Mouse (Mus musculus): ENCODE results near the gene Plod2. TPM values are rescaled to one million over a fixed set of nuclear protein-coding genes. Genes with fewer than 3 reads are reported as not detected.
A peak's percentile ranks its signal among the peaks of the same experiment; 100 is the strongest.

The Plod2 gene
- total RNA-seq, 1 experiment from 2014 or later, result 5.3 TPM

DNA sequence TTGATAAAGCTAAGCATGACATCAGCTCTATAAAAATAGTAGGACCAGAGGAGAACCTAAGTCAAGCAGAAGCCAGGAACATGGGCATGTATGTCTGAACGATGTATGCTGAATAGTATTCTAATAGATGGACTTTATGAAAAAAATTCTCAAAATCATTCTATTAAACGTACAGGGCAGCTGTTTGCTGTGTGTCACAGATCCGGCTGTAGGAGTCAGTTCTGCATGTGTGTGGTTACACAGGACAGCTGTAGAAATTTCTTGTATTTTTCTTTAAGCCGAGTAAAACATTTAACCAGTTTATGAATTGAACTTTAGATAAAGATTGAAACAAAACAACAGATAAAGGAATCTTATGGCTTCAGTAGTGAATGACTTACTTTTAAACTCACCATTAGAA lies 53.3 kb downstream of the Plod2 start:
- no peak for ATAC-seq (replicated peaks; ENCODE audit: low read depth, poor library complexity, severe bottlenecking)

DNA sequence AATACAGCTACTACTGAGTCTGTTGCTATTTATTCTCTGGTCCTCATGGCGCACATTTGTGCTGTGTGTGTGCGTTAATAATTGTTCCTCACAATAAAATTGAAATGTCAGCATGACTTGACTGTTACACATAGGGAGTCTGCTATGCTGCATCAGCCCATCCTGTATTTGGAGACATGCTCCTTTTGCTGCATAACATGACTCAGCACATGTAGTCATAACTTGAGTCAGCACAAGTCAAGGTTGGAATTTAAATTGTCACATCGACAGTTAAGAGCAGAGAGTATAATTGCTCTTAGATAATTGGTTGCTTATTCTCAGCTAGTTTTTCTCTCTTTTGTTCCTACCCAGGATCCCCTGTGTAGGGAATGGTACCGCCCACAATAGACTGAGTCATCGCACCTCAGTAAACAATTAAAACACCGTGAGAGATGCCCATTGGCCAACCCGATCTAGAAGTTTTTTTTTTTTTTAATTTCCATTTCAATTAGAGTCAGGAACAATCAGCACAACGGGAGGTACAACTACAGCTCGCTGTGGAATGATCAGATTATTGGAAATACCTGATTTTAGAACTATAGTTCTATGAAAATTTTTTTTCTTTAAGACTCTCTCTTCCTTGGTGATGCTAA lies 55.0 kb downstream of the Plod2 start:
- 0 out of 2 replicates have a peak, but pooled peaks have one; percentile 15 for ATAC-seq (replicated peaks; ENCODE audit: low read depth, poor library complexity, severe bottlenecking)

DNA sequence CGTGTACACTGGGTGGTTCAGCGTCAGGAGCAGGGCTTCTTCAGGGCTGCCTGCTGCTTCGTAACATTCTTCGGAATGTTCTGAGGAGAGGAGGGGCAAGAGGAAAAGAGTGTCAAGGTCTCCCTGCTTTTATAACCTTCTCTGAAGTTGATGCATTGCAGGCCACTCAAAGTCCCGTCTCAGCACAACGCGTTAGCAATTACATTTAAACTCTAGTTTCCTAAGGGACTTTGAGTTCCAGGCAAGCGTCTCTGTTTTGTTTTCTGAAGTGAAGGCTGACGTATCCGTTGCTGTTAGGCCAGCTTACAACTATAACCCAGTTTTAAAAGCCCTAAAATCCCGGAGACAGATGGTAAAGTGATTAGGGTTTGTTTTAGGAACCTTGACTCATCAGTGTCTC lies 55.8 kb downstream of the Plod2 start:
- no peak for ATAC-seq (replicated peaks; ENCODE audit: low read depth, poor library complexity, severe bottlenecking)

DNA sequence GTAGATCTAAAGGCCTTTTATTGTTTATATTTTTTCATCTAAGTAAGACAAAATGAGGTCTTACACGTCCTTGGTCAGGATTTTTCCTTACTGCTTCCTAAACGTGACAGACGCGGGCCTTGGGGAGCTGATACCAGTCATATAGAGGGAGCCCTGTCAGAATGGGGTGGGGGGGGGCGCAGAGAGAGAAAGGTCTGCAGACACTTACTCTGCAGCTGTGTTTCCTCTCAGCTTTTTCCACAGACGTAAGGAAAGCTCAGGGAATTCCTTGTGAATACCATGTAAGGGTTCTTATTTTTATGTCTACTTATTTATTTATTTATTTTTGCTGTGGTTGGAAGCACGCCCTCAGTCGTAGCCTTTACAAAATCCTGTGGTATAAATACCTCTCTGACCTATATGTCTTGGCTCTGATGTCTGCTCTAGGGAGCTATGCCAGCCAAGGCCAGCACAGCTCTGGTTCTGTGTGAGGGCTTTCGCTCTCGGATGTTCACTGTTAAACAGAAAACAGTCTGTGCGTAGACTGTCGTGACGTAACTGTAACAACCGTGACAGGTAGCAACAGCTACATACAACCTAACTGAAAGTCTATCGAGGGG lies 58.0 kb downstream of the Plod2 start:
- ATAC-seq (replicated peaks; ENCODE audit: low read depth, poor library complexity, severe bottlenecking), result no peak

DNA sequence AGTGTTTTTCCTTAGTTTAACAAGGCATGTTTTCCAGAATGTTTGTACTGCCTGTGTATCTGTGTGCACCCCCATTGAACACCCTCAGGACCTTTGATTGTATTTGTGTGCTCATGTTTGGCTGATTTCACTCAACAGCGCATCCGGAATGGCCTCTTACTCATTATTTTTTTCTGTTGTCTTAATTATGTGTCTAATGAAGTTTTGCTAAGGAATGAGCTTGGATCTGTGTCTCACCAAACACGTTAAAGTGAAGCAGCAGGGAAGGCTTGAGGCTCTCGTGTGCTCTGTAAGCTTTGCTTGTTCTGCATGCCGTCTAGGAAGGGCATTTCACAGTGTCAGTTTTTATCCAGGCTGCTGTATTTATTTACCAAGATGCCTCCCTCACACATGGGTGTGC lies 59.5 kb downstream of the Plod2 start:
- ATAC-seq (replicated peaks; ENCODE audit: low read depth, poor library complexity, severe bottlenecking), result no peak

DNA sequence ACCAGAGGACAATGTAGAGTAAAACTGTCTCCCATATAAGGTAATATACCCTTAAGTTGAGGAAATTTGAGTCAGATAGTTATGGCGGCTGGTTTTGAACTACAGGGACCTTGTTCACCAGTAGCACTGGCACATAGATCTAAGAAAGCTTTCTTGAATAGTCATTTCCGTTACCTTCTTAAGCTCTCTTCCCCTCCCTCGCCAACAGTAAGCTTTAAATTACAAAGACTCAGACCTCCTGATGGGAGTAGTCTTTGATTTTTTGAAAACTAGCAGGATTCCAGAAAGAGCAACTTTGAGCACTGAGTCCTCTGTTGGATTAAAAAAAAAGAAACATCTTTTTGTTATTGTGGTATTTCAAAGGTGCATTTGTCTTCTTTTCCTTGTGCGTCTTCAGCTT lies 61.5 kb downstream of the Plod2 start:
- no peak for ATAC-seq (replicated peaks; ENCODE audit: low read depth, poor library complexity, severe bottlenecking)

DNA sequence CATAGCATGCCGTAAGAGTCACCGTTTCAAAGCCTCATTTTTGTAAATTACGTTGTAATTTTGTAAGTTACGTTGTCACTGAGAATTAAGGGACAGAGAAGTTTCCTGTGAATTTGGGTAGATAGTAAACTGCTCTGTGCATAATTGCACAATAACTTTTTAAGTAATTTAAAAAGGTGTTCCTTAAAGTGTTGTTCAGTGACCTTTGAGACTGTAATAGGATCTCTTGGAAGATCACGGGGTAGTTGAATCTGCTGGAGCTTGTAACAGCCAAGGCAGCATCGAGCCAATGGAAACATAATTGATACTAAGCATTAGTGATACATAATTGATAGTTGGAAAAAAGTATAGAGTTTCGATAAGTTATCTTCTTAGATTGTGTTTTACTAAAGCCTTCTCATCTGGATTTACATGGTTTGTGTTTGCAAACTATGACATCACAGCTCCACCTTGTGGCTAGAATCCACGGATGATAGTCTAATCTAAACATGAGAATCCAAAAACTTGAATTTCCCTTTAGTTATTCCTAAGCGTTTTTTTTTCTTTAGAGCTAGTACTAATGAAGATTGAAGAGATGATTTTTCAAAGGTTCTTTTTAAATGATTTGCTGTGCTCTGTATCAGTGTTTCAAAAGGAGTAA lies 68.7 kb downstream of the Plod2 start:
- peak; percentile 83 for ATAC-seq (replicated peaks; ENCODE audit: low read depth, poor library complexity, severe bottlenecking)

DNA sequence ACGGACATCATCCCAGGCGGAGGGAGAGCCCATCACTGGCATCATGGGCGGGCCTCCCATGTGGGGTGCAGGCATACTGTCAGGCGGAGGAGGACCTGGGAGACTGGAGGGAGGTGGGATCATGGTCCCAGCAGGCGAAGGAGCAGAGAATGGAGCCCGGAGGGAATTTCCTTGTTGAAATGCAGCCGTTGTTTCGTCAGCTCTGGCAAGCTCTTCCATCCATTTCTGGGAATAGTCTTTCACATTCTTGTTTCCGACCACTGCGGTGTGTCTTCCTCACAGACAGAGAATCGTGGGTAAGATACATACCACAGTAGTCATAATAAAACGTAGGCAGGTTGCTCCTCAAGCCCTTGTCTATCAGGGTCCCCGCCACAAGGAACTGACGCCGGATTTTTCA lies 70.6 kb downstream of the Plod2 start:
- ATAC-seq (replicated peaks; ENCODE audit: low read depth, poor library complexity, severe bottlenecking), result no peak

DNA sequence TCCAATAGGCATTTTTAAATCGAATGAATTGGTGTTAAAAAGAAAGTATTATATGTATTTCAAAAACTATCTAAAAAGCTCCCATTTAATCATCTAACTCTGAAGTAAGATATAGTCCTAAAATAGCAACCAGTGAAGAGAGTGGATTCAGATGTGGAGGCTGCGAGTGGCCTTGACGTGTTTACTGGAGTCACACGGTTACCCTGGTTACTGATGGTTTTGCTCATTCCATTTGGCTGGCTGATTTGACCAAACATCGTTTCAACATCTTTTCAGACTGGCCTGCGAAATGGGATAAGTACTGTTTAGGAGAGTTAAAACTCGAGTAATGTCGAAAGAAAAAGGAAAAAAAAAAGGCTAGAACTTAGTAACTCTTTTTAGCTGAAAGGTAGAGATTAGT lies 71.2 kb downstream of the Plod2 start:
- no peak for ATAC-seq (replicated peaks; ENCODE audit: low read depth, poor library complexity, severe bottlenecking)

DNA sequence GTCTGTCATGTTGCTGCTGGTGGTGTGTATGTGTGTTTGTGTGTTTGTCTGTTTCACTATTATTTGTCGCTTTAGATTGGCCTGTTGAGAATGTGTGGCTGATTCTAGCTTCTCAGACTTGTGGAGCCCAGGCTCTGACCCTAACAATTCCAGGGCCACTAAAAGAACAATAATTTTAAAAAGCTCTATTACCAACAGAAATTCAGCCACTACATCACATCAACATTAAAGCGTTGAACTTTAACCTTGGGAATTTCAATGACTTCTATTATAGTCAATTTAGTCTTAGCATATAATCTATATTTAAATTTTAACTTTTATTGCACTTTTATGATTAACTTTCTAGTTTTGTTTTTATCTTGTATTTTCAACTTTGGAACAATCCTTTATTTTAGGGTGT lies 74.4 kb downstream of the Plod2 start:
- no peak for ATAC-seq (replicated peaks; ENCODE audit: low read depth, poor library complexity, severe bottlenecking)

DNA sequence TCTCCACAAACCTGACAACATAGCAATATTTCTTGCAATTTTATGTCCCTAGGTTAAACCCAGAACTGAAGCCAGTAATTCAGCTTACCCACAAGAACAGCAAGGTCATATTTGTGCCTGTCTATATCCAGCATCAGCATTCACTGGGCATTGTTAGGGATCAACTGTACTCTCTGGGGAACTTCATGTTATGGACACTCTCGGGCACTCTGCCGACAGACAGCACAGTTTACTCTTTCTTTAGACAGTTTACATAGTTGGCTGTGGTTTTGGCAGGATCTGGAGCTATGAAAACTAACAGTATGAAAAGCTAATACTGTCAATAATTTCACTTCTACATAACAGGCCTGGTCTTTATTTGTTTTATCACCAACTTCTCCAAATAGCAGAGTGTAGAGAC lies 75.4 kb downstream of the Plod2 start:
- no peak for ATAC-seq (replicated peaks; ENCODE audit: low read depth, poor library complexity, severe bottlenecking)

DNA sequence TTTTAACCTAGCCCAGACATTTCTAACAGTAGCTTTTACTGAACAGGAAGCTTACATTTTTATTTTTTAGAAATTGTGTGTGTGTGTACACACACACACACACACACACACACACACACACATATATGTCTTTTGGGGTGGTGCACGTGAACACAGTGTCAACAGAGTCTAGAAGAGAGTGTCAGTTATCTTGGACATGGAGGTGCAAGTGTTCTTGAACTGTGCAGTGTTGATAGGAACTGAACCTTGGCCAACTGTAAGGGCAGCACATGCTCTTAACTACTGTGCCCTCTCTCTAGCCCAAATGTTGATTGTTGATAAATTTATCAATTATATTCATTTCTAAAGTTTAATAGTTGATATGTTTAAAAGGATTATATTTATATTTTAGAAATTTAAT lies 78.1 kb downstream of the Plod2 start:
- no peak for ATAC-seq (replicated peaks; ENCODE audit: low read depth, poor library complexity, severe bottlenecking)

DNA sequence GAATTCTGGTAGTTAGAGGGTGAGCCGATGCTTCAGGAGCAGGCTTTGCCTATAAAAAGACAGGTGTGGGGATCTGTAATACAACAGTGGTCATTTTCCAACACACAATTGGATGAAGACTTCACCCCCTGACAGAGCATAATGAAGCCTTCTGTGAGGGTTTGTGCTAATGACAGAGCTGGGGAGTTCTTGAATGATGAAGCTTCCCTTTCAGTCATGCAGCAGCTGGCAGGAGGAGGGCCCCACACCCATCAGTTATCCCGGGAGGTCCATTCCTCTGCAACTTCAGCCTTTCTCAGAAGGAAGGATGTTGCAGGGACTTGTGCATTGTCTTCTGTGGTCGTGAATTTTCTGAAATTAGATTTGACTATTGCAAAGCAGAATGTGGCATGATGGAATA lies 79.2 kb downstream of the Plod2 start:
- no peak for ATAC-seq (replicated peaks; ENCODE audit: low read depth, poor library complexity, severe bottlenecking)

DNA sequence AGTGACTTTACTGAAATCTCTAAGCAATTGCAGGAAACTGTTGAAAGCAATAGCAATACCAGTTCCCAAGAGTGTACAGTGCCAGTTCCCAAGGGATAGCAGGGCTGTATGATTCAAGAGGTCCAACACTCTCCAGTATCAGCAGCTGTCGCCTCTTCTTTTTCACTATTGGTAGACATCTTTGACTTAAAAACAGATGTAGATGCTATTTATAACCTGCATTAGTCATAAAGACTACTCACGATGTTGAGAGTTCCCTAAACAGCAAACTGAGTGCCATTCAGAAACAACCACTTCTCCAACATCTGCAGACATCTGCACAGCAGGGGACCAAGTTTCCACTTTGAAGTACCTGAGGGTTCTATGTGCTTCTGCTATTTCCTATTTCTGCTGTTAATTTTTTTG lies 79.9 kb downstream of the Plod2 start:
- no peak for ATAC-seq (replicated peaks; ENCODE audit: low read depth, poor library complexity, severe bottlenecking)

DNA sequence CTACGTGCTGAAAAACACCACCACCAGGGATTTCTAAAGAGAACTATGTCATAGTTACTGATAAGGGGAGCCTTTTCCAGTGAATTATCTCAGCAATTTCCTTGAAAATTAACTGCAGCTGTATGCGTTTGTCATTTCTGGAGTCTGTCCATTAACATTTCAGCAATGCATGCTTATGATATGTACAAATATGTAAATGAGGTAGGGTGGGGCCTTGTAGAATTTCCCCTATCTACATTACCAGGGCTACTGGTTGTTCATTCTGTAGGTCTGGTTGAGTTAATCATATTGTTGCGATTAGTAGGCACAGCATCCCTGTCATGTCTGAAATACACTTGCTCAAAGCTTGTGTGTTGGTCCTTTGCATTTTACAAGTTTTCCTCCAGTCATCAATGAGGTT lies 92.8 kb downstream of the Plod2 start:
- no peak for ATAC-seq (replicated peaks; ENCODE audit: low read depth, poor library complexity, severe bottlenecking)

DNA sequence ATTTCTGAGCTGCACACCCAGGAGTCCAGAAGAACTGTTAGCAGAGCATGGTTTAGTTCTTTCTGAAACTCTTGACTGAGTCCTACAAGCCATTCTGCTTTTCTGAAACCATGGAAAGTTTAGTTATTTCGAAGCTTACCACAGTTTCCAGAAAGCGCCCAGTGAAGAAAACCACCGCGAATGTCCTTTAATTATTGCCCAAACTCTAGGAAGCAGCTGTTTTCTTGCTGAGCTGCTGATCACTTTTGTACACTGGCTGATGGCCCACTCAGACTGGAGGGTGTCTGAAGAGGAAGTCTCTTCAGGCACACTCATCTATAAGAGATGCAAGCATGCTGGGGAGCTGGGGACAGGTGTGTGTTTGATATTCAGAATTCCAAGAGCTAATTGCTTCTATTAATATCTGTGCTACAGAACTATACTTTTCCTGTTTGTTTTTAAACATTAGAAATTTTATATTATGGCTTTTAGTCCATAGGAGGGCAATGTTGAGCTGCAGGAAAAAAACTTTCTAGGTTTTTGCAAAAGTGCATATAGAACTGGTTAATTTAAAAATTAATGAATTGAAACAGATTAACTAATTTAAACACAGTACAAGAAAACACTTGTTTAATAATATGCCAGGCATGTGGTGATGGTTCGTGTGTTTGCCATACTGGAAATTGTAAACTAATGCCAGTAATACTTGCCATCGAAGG lies 97.3 kb downstream of the Plod2 start:
- no peak; the same call in 1 of the 2 replicates for ATAC-seq (replicated peaks; ENCODE audit: low read depth, poor library complexity, severe bottlenecking)

DNA sequence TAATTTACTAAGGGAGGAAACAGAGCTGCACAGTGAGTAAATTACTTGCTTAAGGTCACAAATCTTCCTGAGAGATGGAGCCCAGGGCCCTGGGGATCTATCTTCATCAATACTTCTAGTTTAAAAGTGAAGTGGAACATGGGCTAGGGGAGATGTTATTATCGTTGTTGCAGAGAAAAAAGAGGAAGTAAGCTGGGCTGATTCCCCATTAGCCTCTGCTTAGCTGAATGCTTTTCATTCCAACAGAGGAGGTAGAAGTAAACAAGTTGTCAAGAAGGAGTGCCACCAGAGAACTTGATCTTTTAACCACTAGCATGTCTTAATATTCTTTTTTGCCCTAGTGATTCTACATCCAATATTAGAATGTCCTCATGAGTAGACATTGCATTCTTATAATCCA lies 99.7 kb downstream of the Plod2 start:
- peak; percentile 66 for ATAC-seq (replicated peaks; ENCODE audit: low read depth, poor library complexity, severe bottlenecking)

All from common myeloid progenitor, adult 5-6 weeks (primary cell).